Mouse (Mus musculus): ENCODE results near the gene Elovl2. TPM values are rescaled to one million over a fixed set of nuclear protein-coding genes. Genes with fewer than 3 reads are reported as not detected.
"Not testable (repeated sequence)": the region's sequence is repeated elsewhere in the genome, so short reads cannot be mapped to it uniquely, and the experiment has no call there.

The Elovl2 gene
- polyA plus RNA-seq, 1 experiment from 2014 or later = 7.2 TPM

GRCm38 (mm10) chr13:41219687-41220303, 410 bp downstream of the Elovl2 start:
- H3K9me3 ChIP-seq (replicated peaks; ENCODE audit: control insufficient read depth, low read length) = 0 out of 2 replicates have a peak, but pooled peaks cover 6% of the 10 kb centered on the region
- H3K36me3 ChIP-seq (ENCODE audit: control insufficient read depth, insufficient read depth, low read length) = no peaks in the 10 kb centered on the region
- no peaks in the 10 kb centered on the region for H3K27me3 ChIP-seq (ENCODE audit: control insufficient read depth, insufficient read depth, low read length)
- 2% methylated on average over 34 of the region's 39 CpGs for WGBS
- H3K4me3 ChIP-seq (replicated peaks; ENCODE audit: low read length) = peak overlapping the region; percentile 60
- no peak overlapping the region for H3K27ac ChIP-seq (ENCODE audit: low read length)
- H3K4me2 ChIP-seq (ENCODE audit: low read depth, low read length) = peak overlapping the region; percentile 76
- no peaks in the 10 kb centered on the region for H3K4me1 ChIP-seq (ENCODE audit: control insufficient read depth, insufficient read depth, low read length)
- peak; percentile 55; the same call in 1 of the 2 replicates for ATAC-seq (ENCODE audit: insufficient read depth, low FRiP score)
- peak overlapping the region; percentile 68 for H3K9ac ChIP-seq (ENCODE audit: low read length)

- Histone ChIP-seq H3K9me3 (replicated peaks; ENCODE audit: control insufficient read depth, low read length) (0 out of 2 replicates have a peak, but pooled peaks cover 6% of the 10 kb centered on the region), H3K4me2 (ENCODE audit: low read depth, low read length) (no peak overlapping the region), H3K36me3 (ENCODE audit: control insufficient read depth, insufficient read depth, low read length) (no peaks in the 10 kb centered on the region), H3K9ac (ENCODE audit: low read length) (no peak overlapping the region), H3K4me1 (ENCODE audit: control insufficient read depth, insufficient read depth, low read length) (no peaks in the 10 kb centered on the region), H3K4me3 (replicated peaks; ENCODE audit: low read length) (no peak overlapping the region), H3K27me3 (ENCODE audit: control insufficient read depth, insufficient read depth, low read length) (no peaks in the 10 kb centered on the region), H3K27ac (ENCODE audit: low read length) (no peak overlapping the region)
- no peak for ATAC-seq (ENCODE audit: insufficient read depth, low FRiP score)
- 43% methylated on average over 1 of the region's 1 CpGs for WGBS
These were observed 1.1 kb downstream of the Elovl2 start for GRCm38 (mm10) chr13:41219056-41219455.

- Histone ChIP-seq H3K4me3 (replicated peaks; ENCODE audit: low read length) (no peak overlapping the region), H3K9ac (ENCODE audit: low read length) (no peak overlapping the region), H3K4me1 (ENCODE audit: control insufficient read depth, insufficient read depth, low read length) (no peaks in the 10 kb centered on the region), H3K36me3 (ENCODE audit: control insufficient read depth, insufficient read depth, low read length) (no peaks in the 10 kb centered on the region), H3K27ac (ENCODE audit: low read length) (no peak overlapping the region), H3K9me3 (replicated peaks; ENCODE audit: control insufficient read depth, low read length) (0 out of 2 replicates have a peak, but pooled peaks cover 6% of the 10 kb centered on the region), H3K4me2 (ENCODE audit: low read depth, low read length) (no peak overlapping the region), H3K27me3 (ENCODE audit: control insufficient read depth, insufficient read depth, low read length) (no peaks in the 10 kb centered on the region)
- no peak for ATAC-seq (ENCODE audit: insufficient read depth, low FRiP score)
- WGBS = 76% methylated on average over 3 of the region's 3 CpGs
These were observed 4.0 kb downstream of the Elovl2 start for GRCm38 (mm10) chr13:41216236-41216635.

- no peak for ATAC-seq (ENCODE audit: insufficient read depth, low FRiP score)
- H3K9ac ChIP-seq (ENCODE audit: low read length) = no peak overlapping the region
- WGBS = 72% methylated on average over 6 of the region's 6 CpGs
These were observed 4.5 kb downstream of the Elovl2 start for GRCm38 (mm10) chr13:41215669-41216068.

GRCm38 (mm10) chr13:41212558-41213322, 7.5 kb downstream of the Elovl2 start:
- no peak for ATAC-seq (ENCODE audit: insufficient read depth, low FRiP score)
- Histone ChIP-seq H3K4me3 (replicated peaks; ENCODE audit: low read length) (no peak overlapping the region), H3K9ac (ENCODE audit: low read length) (no peak overlapping the region), H3K9me3 (replicated peaks; ENCODE audit: control insufficient read depth, low read length) (no peaks in the 10 kb centered on the region), H3K27me3 (ENCODE audit: control insufficient read depth, insufficient read depth, low read length) (no peaks in the 10 kb centered on the region), H3K4me1 (ENCODE audit: control insufficient read depth, insufficient read depth, low read length) (no peaks in the 10 kb centered on the region), H3K4me2 (ENCODE audit: low read depth, low read length) (no peak overlapping the region), H3K36me3 (ENCODE audit: control insufficient read depth, insufficient read depth, low read length) (no peaks in the 10 kb centered on the region), H3K27ac (ENCODE audit: low read length) (peak overlapping the region; percentile 34)
- 42% methylated on average over 6 of the region's 6 CpGs for WGBS

More at GRCm38 (mm10) chr13:41215669-41216068, 4.5 kb downstream of the Elovl2 start:
- H3K27ac ChIP-seq (ENCODE audit: low read length) = no peak overlapping the region
- H3K27me3 ChIP-seq (ENCODE audit: control insufficient read depth, insufficient read depth, low read length) = no peaks in the 10 kb centered on the region
- 0 out of 2 replicates have a peak, but pooled peaks cover 2% of the 10 kb centered on the region for H3K9me3 ChIP-seq (replicated peaks; ENCODE audit: control insufficient read depth, low read length)
- H3K4me3 ChIP-seq (replicated peaks; ENCODE audit: low read length) = no peak overlapping the region
- H3K4me1 ChIP-seq (ENCODE audit: control insufficient read depth, insufficient read depth, low read length) = no peaks in the 10 kb centered on the region
- H3K36me3 ChIP-seq (ENCODE audit: control insufficient read depth, insufficient read depth, low read length) = no peaks in the 10 kb centered on the region
- no peak overlapping the region for H3K4me2 ChIP-seq (ENCODE audit: low read depth, low read length)

GRCm38 (mm10) chr13:41211276-41211675, 8.9 kb downstream of the Elovl2 start:
- Histone ChIP-seq H3K4me1 (ENCODE audit: control insufficient read depth, insufficient read depth, low read length) (no peaks in the 10 kb centered on the region), H3K4me3 (replicated peaks; ENCODE audit: low read length) (no peak overlapping the region), H3K9me3 (replicated peaks; ENCODE audit: control insufficient read depth, low read length) (no peaks in the 10 kb centered on the region), H3K9ac (ENCODE audit: low read length) (no peak overlapping the region), H3K4me2 (ENCODE audit: low read depth, low read length) (no peak overlapping the region), H3K36me3 (ENCODE audit: control insufficient read depth, insufficient read depth, low read length) (no peaks in the 10 kb centered on the region), H3K27me3 (ENCODE audit: control insufficient read depth, insufficient read depth, low read length) (no peaks in the 10 kb centered on the region), H3K27ac (ENCODE audit: low read length) (no peak overlapping the region)
- 63% methylated on average over 4 of the region's 4 CpGs for WGBS
- ATAC-seq (ENCODE audit: insufficient read depth, low FRiP score) = no peak

- Histone ChIP-seq H3K9me3 (replicated peaks; ENCODE audit: control insufficient read depth, low read length) (no peaks in the 10 kb centered on the region), H3K4me3 (replicated peaks; ENCODE audit: low read length) (no peak overlapping the region), H3K36me3 (ENCODE audit: control insufficient read depth, insufficient read depth, low read length) (no peaks in the 10 kb centered on the region), H3K4me2 (ENCODE audit: low read depth, low read length) (no peak overlapping the region), H3K4me1 (ENCODE audit: control insufficient read depth, insufficient read depth, low read length) (no peaks in the 10 kb centered on the region), H3K27ac (ENCODE audit: low read length) (no peak overlapping the region), H3K9ac (ENCODE audit: low read length) (no peak overlapping the region), H3K27me3 (ENCODE audit: control insufficient read depth, insufficient read depth, low read length) (no peaks in the 10 kb centered on the region)
- ATAC-seq (ENCODE audit: insufficient read depth, low FRiP score) = no peak
- 84% methylated on average over 5 of the region's 5 CpGs for WGBS
These were observed 14.0 kb downstream of the Elovl2 start for GRCm38 (mm10) chr13:41206241-41206640.

GRCm38 (mm10) chr13:41205568-41205967, 14.6 kb downstream of the Elovl2 start:
- H3K4me1 ChIP-seq (ENCODE audit: control insufficient read depth, insufficient read depth, low read length); H3K9me3 ChIP-seq (replicated peaks; ENCODE audit: control insufficient read depth, low read length); H3K4me3 ChIP-seq (replicated peaks; ENCODE audit: low read length); H3K36me3 ChIP-seq (ENCODE audit: control insufficient read depth, insufficient read depth, low read length); H3K27ac ChIP-seq (ENCODE audit: low read length); H3K27me3 ChIP-seq (ENCODE audit: control insufficient read depth, insufficient read depth, low read length); ATAC-seq (ENCODE audit: insufficient read depth, low FRiP score); H3K9ac ChIP-seq (ENCODE audit: low read length); H3K4me2 ChIP-seq (ENCODE audit: low read depth, low read length): not testable (repeated sequence)

GRCm38 (mm10) chr13:41203691-41204090, 16.5 kb downstream of the Elovl2 start:
- H3K4me3 ChIP-seq (replicated peaks; ENCODE audit: low read length) = no peak overlapping the region
- WGBS = 81% methylated on average over 9 of the region's 9 CpGs
- ATAC-seq (ENCODE audit: insufficient read depth, low FRiP score) = no peak

More at GRCm38 (mm10) chr13:41203691-41204090, 16.5 kb downstream of the Elovl2 start:
- no peak overlapping the region for H3K27ac ChIP-seq (ENCODE audit: low read length)
- no peaks in the 10 kb centered on the region for H3K4me1 ChIP-seq (ENCODE audit: control insufficient read depth, insufficient read depth, low read length)
- no peak overlapping the region for H3K4me2 ChIP-seq (ENCODE audit: low read depth, low read length)
- no peaks in the 10 kb centered on the region for H3K27me3 ChIP-seq (ENCODE audit: control insufficient read depth, insufficient read depth, low read length)
- no peaks in the 10 kb centered on the region for H3K9me3 ChIP-seq (replicated peaks; ENCODE audit: control insufficient read depth, low read length)
- no peak overlapping the region for H3K9ac ChIP-seq (ENCODE audit: low read length)
- no peaks in the 10 kb centered on the region for H3K36me3 ChIP-seq (ENCODE audit: control insufficient read depth, insufficient read depth, low read length)
